Mouse (Mus musculus) heart, embryonic 14.5 days (tissue): Measurements from ENCODE around the gene Cpne5. TPM values are rescaled to one million over a fixed set of nuclear protein-coding genes. Genes with fewer than 3 reads are reported as not detected.
"Not testable (repeated sequence)": the region's sequence is repeated elsewhere in the genome, so short reads cannot be mapped to it uniquely, and the experiment has no call there.

ENCODE experiments used
- ATAC-seq: fragments of 200-750 bp; cut with Nextera tagmentation; 2 replicates; pipeline ENCODE4 v1.8.0; 2017; ENCODE audit warnings: low read depth, moderate TSS enrichment; ENCODE audit not compliant: insufficient number of reproducible peaks, insufficient read depth, low FRiP score
- H3K27ac ChIP-seq, 2 experiments: fragments of 200-500 bp in 1 of 2; fragments of 300-500 bp in 1 of 2; sonication (generic) in 1 of 2; replicated peaks in 1 of 2; 2 replicates each; pipeline ENCODE4 v1.5.1; 2012 to 2014; ENCODE audit warnings: low read depth in 2 of 2, low read length in 2 of 2, control low read depth in 1 of 2, mild to moderate bottlenecking in 1 of 2, mixed read lengths in 1 of 2; ENCODE audit not compliant: control insufficient read depth in 1 of 2, insufficient read depth in 1 of 2
- H3K27me3 ChIP-seq: fragments of 300-500 bp; sonication (generic); 2 replicates; pipeline ENCODE4 v1.6.1; 2014; ENCODE audit warnings: mild to moderate bottlenecking, low read length, control low read depth; ENCODE audit not compliant: control insufficient read depth, insufficient read depth
- H3K36me3 ChIP-seq: fragments of 300-500 bp; sonication (generic); 2 replicates; pipeline ENCODE4 v1.6.1; 2014; ENCODE audit warnings: mild to moderate bottlenecking, control low read depth, low read length, mixed read lengths; ENCODE audit not compliant: control insufficient read depth, insufficient read depth
- H3K4me1 ChIP-seq, 2 experiments: fragments of 200-500 bp in 1 of 2; fragments of 300-500 bp in 1 of 2; sonication (generic) in 1 of 2; 2 replicates each; pipeline ENCODE4 v1.6.1; 2012 to 2014; ENCODE audit warnings: low read length in 2 of 2, control low read depth in 1 of 2, mixed read lengths in 1 of 2; ENCODE audit not compliant: control insufficient read depth in 2 of 2, insufficient read depth in 2 of 2
- H3K4me2 ChIP-seq: fragments of 300-500 bp; sonication (generic); 2 replicates; pipeline ENCODE4 v1.6.1; 2014; ENCODE audit warnings: mild to moderate bottlenecking, low read length
- H3K4me3 ChIP-seq, 2 experiments: fragments of 200-500 bp in 1 of 2; fragments of 300-500 bp in 1 of 2; sonication (generic) in 1 of 2; 2 replicates each; pipeline ENCODE4 v1.5.1; 2012 to 2014; ENCODE audit warnings: low read length in 2 of 2, mild to moderate bottlenecking in 2 of 2, control low read depth in 1 of 2, low read depth in 1 of 2, moderate library complexity in 1 of 2; ENCODE audit not compliant: control insufficient read depth in 1 of 2, insufficient read depth in 1 of 2
- H3K9ac ChIP-seq: fragments of 300-500 bp; sonication (generic); 2 replicates; pipeline ENCODE4 v1.6.1; 2014; ENCODE audit warnings: mild to moderate bottlenecking, low read length
- H3K9me3 ChIP-seq: fragments of 300-500 bp; sonication (generic); 2 replicates; pipeline ENCODE4 v1.6.1; 2016; ENCODE audit warnings: low read length, control low read depth; ENCODE audit not compliant: control insufficient read depth
- WGBS: fragments of 180-500 bp; shearing (Covaris S2); extraction: QIAGEN DNeasy Blood & Tissue Kit; methylation state at CpG from one replicate; pipeline ENCODE4 v1.1.7; 2014; 5-methylcytosine and 5-hydroxymethylcytosine counted together
- polyA plus RNA-seq: library from polyadenylated mRNA; unstranded; fragments of >200 nt; fragmentation: Nextera tagmentation; extraction: Ambion mirVana; gene quantifications from 2 replicates; pipeline ENCODE4 v1.2.1, GENCODE M21; 2014

Cpne5 gene
- polyA plus RNA-seq, 1 experiment from 2014 or later, result 28.8 TPM

- WGBS, result 50% methylated on average over 6 of the region's 6 CpGs
- Histone ChIP-seq H3K27ac (peak overlapping the region; percentile 51 to 88), H3K27me3 (no peaks in the 10 kb centered on the region), H3K9me3 (no peaks in the 10 kb centered on the region), H3K9ac (peak overlapping the region; percentile 64), H3K4me1 (peaks cover 55 to 77% of the 10 kb centered on the region in 2 experiments), H3K4me3 (no peak overlapping the region), H3K36me3 (peaks cover 52% of the 10 kb centered on the region), H3K4me2 (peak overlapping the region; percentile 39)
- ATAC-seq, result no peak
Observed at GRCm38 (mm10) chr17:29256507-29256906, 18.5 kb upstream of the Cpne5 start.

- H3K9me3 ChIP-seq, result not testable (repeated sequence)
- H3K36me3 ChIP-seq, result peaks cover 51% of the 10 kb centered on the region
- H3K4me1 ChIP-seq, result peaks cover 66 to 93% of the 10 kb centered on the region in 2 experiments
Observed at GRCm38 (mm10) chr17:29254784-29255183, 16.8 kb upstream of the Cpne5 start.

GRCm38 (mm10) chr17:29253684-29254083 is 15.7 kb upstream of the Cpne5 start:
- Histone ChIP-seq H3K9me3 (no peaks in the 10 kb centered on the region), H3K4me3 (no peak overlapping the region), H3K4me2 (peak overlapping the region; percentile 42), H3K27me3 (no peaks in the 10 kb centered on the region), H3K9ac (peak overlapping the region; percentile 48; the same call in 1 of the 2 replicates), H3K4me1 (peaks cover 74 to 93% of the 10 kb centered on the region in 2 experiments), H3K36me3 (peaks cover 52% of the 10 kb centered on the region), H3K27ac (peak overlapping the region; percentile 83 to 92)
- ATAC-seq, result no peak
- 30% methylated on average over 9 of the region's 9 CpGs for WGBS

More at GRCm38 (mm10) chr17:29254784-29255183, 16.8 kb upstream of the Cpne5 start:
- not testable (repeated sequence) for H3K4me3 ChIP-seq, H3K9ac ChIP-seq, ATAC-seq, H3K4me2 ChIP-seq, H3K27me3 ChIP-seq
- WGBS, result 85% methylated on average over 6 of the region's 6 CpGs
- peak overlapping the region; percentile 83 to 92; a peak in 3 of 4 replicates for H3K27ac ChIP-seq

- Histone ChIP-seq H3K27ac (peak overlapping the region; percentile 80 to 92), H3K36me3 (peaks cover 47% of the 10 kb centered on the region), H3K9ac (no peak overlapping the region)
Observed at GRCm38 (mm10) chr17:29253236-29253635, 15.3 kb upstream of the Cpne5 start.

GRCm38 (mm10) chr17:29251608-29252390 is 13.8 kb upstream of the Cpne5 start:
- H3K4me3 ChIP-seq, result no peak overlapping the region
- no peaks in the 10 kb centered on the region for H3K9me3 ChIP-seq
- H3K4me2 ChIP-seq, result peak overlapping the region; percentile 26
- peak; percentile 42 for ATAC-seq
- peak overlapping the region; percentile 91 to 92 for H3K27ac ChIP-seq
- no peaks in the 10 kb centered on the region for H3K27me3 ChIP-seq
- peaks cover 74 to 93% of the 10 kb centered on the region in 2 experiments for H3K4me1 ChIP-seq
- H3K9ac ChIP-seq, result peak overlapping the region; percentile 61; the same call in 1 of the 2 replicates
- WGBS, result 35% methylated on average over 15 of the region's 15 CpGs
- peaks cover 36% of the 10 kb centered on the region for H3K36me3 ChIP-seq

More at GRCm38 (mm10) chr17:29253236-29253635, 15.3 kb upstream of the Cpne5 start:
- WGBS, result 54% methylated on average over 2 of the region's 2 CpGs
- Histone ChIP-seq H3K9me3 (no peaks in the 10 kb centered on the region), H3K4me2 (peak overlapping the region; percentile 42), H3K4me3 (no peak overlapping the region), H3K4me1 (peaks cover 76 to 93% of the 10 kb centered on the region in 2 experiments), H3K27me3 (no peaks in the 10 kb centered on the region)
- ATAC-seq, result no peak

- WGBS, result 58% methylated on average over 14 of the region's 14 CpGs
- H3K9ac ChIP-seq, result peak overlapping the region; percentile 61; the same call in 1 of the 2 replicates
- peaks cover 36% of the 10 kb centered on the region for H3K36me3 ChIP-seq
- peak overlapping the region; percentile 91 to 92 for H3K27ac ChIP-seq
- not testable (repeated sequence) for H3K4me3 ChIP-seq, H3K4me2 ChIP-seq, ATAC-seq, H3K9me3 ChIP-seq, H3K27me3 ChIP-seq
- peaks cover 69 to 88% of the 10 kb centered on the region in 2 experiments for H3K4me1 ChIP-seq
Observed at GRCm38 (mm10) chr17:29251006-29251405, 13.0 kb upstream of the Cpne5 start.

GRCm38 (mm10) chr17:29249512-29249911 is 11.5 kb upstream of the Cpne5 start:
- no peak overlapping the region for H3K4me2 ChIP-seq
- H3K27ac ChIP-seq, result peak overlapping the region; percentile 43 to 81
- H3K36me3 ChIP-seq, result peaks cover 24% of the 10 kb centered on the region
- H3K9me3 ChIP-seq, result no peaks in the 10 kb centered on the region
- no peak overlapping the region for H3K4me3 ChIP-seq
- H3K9ac ChIP-seq, result peak overlapping the region; percentile 38; the same call in 1 of the 2 replicates
- H3K4me1 ChIP-seq, result peaks cover 64 to 76% of the 10 kb centered on the region in 2 experiments
- H3K27me3 ChIP-seq, result no peaks in the 10 kb centered on the region
- WGBS, result 47% methylated on average over 9 of the region's 9 CpGs
- ATAC-seq, result no peak
